Mouse (Mus musculus): ENCODE measurements around the gene Styxl1. TPM values are rescaled to one million over a fixed set of nuclear protein-coding genes. Genes with fewer than 3 reads are reported as not detected.

Styxl1 gene
- polyA plus RNA-seq, 1 experiment = 0.57 TPM

DNA sequence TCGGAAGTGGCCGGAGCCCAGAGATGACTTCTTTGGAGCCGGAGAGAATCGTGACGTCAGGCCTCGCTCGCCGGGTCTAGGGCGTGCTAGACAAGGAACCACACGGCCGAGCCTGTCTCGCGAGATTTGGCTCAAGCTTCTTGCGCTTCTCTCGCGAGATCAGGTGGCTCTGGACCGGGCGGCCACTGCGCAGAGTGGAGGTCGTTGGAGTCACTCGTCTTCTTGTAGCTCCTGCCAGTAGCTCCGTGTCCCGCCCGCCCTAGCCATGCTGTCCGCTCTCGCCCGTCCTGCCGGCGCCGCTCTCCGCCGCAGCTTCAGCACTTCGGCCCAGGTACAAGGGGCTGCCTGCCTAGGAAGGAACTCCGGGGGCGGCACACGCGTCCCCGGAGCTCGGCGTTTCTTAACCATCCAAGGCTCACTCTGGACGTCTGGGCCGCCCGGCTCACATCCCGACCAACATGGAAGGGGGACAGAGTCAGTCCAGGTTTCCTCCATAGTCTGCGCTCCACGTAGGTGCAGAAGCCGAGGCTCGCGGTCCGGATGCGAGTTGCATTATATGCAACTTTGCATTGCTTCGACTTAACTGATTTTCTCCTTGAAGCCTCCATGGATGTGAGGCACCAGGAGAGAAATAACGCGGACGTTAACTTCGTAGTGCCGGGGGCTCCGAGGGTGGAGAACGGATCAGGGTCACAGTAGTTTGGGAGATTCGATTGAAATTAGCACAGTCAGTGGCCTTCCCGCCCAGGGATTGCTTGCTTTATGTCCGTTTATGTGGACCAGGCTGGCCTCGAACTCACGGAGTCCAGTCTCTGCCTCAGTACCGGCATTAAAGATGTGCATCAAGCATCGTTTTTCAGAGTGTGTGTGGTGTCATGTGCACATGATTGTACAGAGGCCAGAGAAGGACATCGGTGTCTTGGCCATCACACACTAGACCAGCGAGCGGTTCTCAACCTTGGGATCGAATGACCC is 573 bp upstream of the Styxl1 start, which contains the start of gene Mdh2:
TSS of gene Mdh2 (plus strand) at position 10 of the 975 bp plus-strand sequence.
- peak within 1 kb of the TSS; percentile 58 for H3K27ac ChIP-seq (ENCODE audit: control insufficient read depth, insufficient read depth, low read length)
- H3K27me3 ChIP-seq (ENCODE audit: control insufficient read depth, insufficient read depth, low read length) = no peaks in the 10 kb centered on the region
- TF ChIP-seq POLR2A (IDR thresholded peaks at IDR 0.05; ENCODE audit: control insufficient read depth, extremely low read depth, insufficient read depth, low read length, poor library complexity) = peak; percentile 86; the same call in 1 of the 2 replicates
- TF ChIP-seq CTCF (IDR thresholded peaks at IDR 0.05; ENCODE audit: borderline replicate concordance, control insufficient read depth, extremely low read depth, insufficient read depth, low read length, poor library complexity) = no peak; the same call in 1 of the 2 replicates
- peak within 1 kb of the TSS; percentile 95 for H3K4me3 ChIP-seq (ENCODE audit: control insufficient read depth, insufficient read depth, low read length)
- H3K36me3 ChIP-seq (ENCODE audit: control insufficient read depth, insufficient read depth, low read length) = peaks cover 6% of the 10 kb centered on the region
- H3K4me1 ChIP-seq (replicated peaks; ENCODE audit: control insufficient read depth, insufficient read depth, low read length) = peaks cover 16% of the 10 kb centered on the region
- DNase-seq = peak; percentile 99
- WGBS = 2% methylated on average over 70 of the region's 70 CpGs

DNA sequence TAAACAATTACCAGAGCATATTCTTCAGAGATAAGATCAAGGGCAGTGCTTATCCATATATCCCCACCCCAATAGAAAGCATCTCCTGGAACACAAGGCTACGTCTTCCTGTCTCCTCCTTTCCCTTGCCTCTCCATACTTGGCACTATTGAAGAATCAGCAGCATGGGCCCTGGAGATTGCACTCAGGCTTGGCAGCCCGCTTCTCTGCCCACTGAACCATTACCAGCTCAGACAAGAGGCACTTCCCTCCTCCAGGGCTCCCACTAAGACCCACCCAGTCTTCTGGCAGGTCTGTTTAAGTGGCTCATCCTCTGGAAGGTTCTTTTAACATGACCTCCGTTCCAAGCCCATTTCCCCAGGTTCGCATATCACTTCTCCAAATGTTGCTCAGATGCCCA is 1.6 kb downstream of the Styxl1 start:
- Histone ChIP-seq H3K4me3 (ENCODE audit: control insufficient read depth, insufficient read depth, low read length) (no peak overlapping the region), H3K27me3 (ENCODE audit: control insufficient read depth, insufficient read depth, low read length) (no peaks in the 10 kb centered on the region), H3K27ac (ENCODE audit: control insufficient read depth, insufficient read depth, low read length) (no peak overlapping the region), H3K36me3 (ENCODE audit: control insufficient read depth, insufficient read depth, low read length) (no peaks in the 10 kb centered on the region), H3K4me1 (replicated peaks; ENCODE audit: control insufficient read depth, insufficient read depth, low read length) (peaks cover 16% of the 10 kb centered on the region)
- TF ChIP-seq CTCF (IDR thresholded peaks at IDR 0.05; ENCODE audit: borderline replicate concordance, control insufficient read depth, extremely low read depth, insufficient read depth, low read length, poor library complexity) (no peak), POLR2A (IDR thresholded peaks at IDR 0.05; ENCODE audit: control insufficient read depth, extremely low read depth, insufficient read depth, low read length, poor library complexity) (no peak)
- WGBS = 96% methylated on average over 4 of the region's 4 CpGs
- no peak for DNase-seq

DNA sequence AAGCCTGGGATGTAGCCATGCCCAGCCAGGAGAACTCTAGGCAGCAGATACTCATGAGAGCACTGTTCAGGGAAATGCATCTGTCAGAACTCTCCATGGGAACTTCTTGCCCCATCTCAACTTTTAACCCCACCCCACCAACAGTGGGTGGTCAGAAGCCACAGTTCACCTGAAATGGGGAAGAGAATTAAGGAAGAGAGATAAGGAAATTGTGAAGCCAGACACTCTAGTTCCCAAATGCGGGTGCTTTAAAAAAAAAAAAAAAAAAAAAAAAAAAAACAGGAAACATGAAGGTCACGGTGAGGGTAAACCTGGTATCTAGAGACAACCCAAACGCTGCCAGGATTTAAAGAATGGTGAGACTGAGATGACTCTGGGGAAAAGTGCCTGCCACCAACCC is 5.7 kb downstream of the Styxl1 start:
- Histone ChIP-seq H3K36me3 (ENCODE audit: control insufficient read depth, insufficient read depth, low read length) (no peaks in the 10 kb centered on the region), H3K27me3 (ENCODE audit: control insufficient read depth, insufficient read depth, low read length) (no peaks in the 10 kb centered on the region), H3K4me1 (replicated peaks; ENCODE audit: control insufficient read depth, insufficient read depth, low read length) (peaks cover 2% of the 10 kb centered on the region), H3K27ac (ENCODE audit: control insufficient read depth, insufficient read depth, low read length) (no peak overlapping the region), H3K4me3 (ENCODE audit: control insufficient read depth, insufficient read depth, low read length) (no peak overlapping the region)
- WGBS = 12% methylated on average over 3 of the region's 3 CpGs
- DNase-seq = no peak
- no peak for TF ChIP-seq POLR2A (IDR thresholded peaks at IDR 0.05; ENCODE audit: control insufficient read depth, extremely low read depth, insufficient read depth, low read length, poor library complexity)
- no peak for TF ChIP-seq CTCF (IDR thresholded peaks at IDR 0.05; ENCODE audit: borderline replicate concordance, control insufficient read depth, extremely low read depth, insufficient read depth, low read length, poor library complexity)

DNA sequence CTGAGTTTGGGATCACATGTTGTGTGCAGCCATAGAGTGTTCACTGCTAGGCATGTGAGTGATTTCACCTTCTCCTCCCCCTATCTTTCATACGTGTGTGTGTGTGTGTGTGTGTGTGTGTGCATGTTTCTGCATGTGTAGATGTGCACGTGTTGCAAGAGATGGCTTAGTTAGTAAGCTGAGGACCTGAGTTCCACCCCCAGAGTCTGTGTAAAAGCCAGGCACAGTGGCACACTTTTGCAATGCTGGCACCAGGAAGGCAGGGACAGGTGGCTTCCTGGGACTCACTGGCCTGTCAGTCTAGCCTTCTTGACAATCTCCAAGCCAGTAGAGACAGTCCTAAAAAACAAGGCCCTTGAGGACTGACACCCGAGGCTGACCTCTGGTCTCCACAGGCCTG is 13.2 kb downstream of the Styxl1 start:
- WGBS = 84% methylated on average over 3 of the region's 3 CpGs

DNA sequence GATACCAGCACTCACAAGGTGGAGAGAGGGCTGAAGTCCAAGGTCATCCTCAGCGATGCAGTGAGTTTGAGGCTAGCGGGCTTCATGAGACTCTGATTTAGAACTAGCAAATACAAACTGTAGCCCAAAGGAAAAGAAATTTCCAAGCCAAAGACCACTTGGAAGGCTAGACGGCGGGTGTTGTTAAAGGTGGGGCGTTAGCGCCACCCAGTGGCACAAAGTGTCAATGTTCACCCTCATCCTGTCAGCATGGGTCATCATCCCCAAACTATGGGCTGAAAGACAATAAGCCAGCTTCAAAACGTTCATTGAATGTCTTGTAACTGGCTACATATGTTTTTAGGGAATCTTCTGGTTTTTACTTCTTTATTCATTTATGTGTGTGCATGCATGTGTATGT is 14.7 kb downstream of the Styxl1 start:
- Histone ChIP-seq H3K4me3 (ENCODE audit: control insufficient read depth, insufficient read depth, low read length) (no peak overlapping the region), H3K36me3 (ENCODE audit: control insufficient read depth, insufficient read depth, low read length) (no peaks in the 10 kb centered on the region), H3K4me1 (replicated peaks; ENCODE audit: control insufficient read depth, insufficient read depth, low read length) (no peaks in the 10 kb centered on the region), H3K27ac (ENCODE audit: control insufficient read depth, insufficient read depth, low read length) (no peak overlapping the region), H3K27me3 (ENCODE audit: control insufficient read depth, insufficient read depth, low read length) (no peaks in the 10 kb centered on the region)
- WGBS = 4% methylated on average over 7 of the region's 7 CpGs
- peak; percentile 55 for DNase-seq
- TF ChIP-seq CTCF (IDR thresholded peaks at IDR 0.05; ENCODE audit: borderline replicate concordance, control insufficient read depth, extremely low read depth, insufficient read depth, low read length, poor library complexity) (peak; percentile 47; the same call in 1 of the 2 replicates), POLR2A (IDR thresholded peaks at IDR 0.05; ENCODE audit: control insufficient read depth, extremely low read depth, insufficient read depth, low read length, poor library complexity) (no peak)

More for the DNA sequence above, 13.2 kb downstream of the Styxl1 start:
- DNase-seq = no peak
- Histone ChIP-seq H3K4me1 (replicated peaks; ENCODE audit: control insufficient read depth, insufficient read depth, low read length) (no peaks in the 10 kb centered on the region), H3K36me3 (ENCODE audit: control insufficient read depth, insufficient read depth, low read length) (no peaks in the 10 kb centered on the region), H3K4me3 (ENCODE audit: control insufficient read depth, insufficient read depth, low read length) (no peak overlapping the region), H3K27ac (ENCODE audit: control insufficient read depth, insufficient read depth, low read length) (no peak overlapping the region), H3K27me3 (ENCODE audit: control insufficient read depth, insufficient read depth, low read length) (no peaks in the 10 kb centered on the region)
- TF ChIP-seq POLR2A (IDR thresholded peaks at IDR 0.05; ENCODE audit: control insufficient read depth, extremely low read depth, insufficient read depth, low read length, poor library complexity) (no peak), CTCF (IDR thresholded peaks at IDR 0.05; ENCODE audit: borderline replicate concordance, control insufficient read depth, extremely low read depth, insufficient read depth, low read length, poor library complexity) (no peak)

DNA sequence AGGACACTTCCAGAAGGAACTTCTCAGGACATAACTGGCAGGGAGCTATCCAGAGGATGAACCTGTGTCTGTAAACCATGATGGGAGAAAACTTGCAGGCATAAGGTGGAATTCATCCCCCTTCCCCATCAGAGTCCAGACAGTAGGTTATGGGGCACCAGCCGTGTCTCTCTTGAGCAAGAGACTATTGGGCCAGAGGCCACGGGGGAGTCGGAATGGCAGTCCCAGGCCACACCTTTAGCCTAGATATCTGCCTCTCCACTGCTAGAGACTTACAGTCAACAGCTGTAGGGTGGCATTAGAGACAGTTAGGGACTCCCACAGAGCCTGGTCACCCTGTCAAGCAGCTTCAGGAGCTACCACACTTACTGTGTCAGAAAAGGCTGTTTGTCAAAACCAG is 16.3 kb downstream of the Styxl1 start:
- no peaks in the 10 kb centered on the region for H3K27me3 ChIP-seq (ENCODE audit: control insufficient read depth, insufficient read depth, low read length)

More for the DNA sequence above, 16.3 kb downstream of the Styxl1 start:
- no peak overlapping the region for H3K27ac ChIP-seq (ENCODE audit: control insufficient read depth, insufficient read depth, low read length)
- DNase-seq = no peak
- no peaks in the 10 kb centered on the region for H3K36me3 ChIP-seq (ENCODE audit: control insufficient read depth, insufficient read depth, low read length)
- no peak overlapping the region for H3K4me3 ChIP-seq (ENCODE audit: control insufficient read depth, insufficient read depth, low read length)
- 98% methylated on average over 3 of the region's 3 CpGs for WGBS
- no peak for TF ChIP-seq CTCF (IDR thresholded peaks at IDR 0.05; ENCODE audit: borderline replicate concordance, control insufficient read depth, extremely low read depth, insufficient read depth, low read length, poor library complexity)
- TF ChIP-seq POLR2A (IDR thresholded peaks at IDR 0.05; ENCODE audit: control insufficient read depth, extremely low read depth, insufficient read depth, low read length, poor library complexity) = no peak
- no peaks in the 10 kb centered on the region for H3K4me1 ChIP-seq (replicated peaks; ENCODE audit: control insufficient read depth, insufficient read depth, low read length)

Data from thymus, adult 2 months (tissue).